Mouse (Mus musculus) liver, embryonic 11.5 days (tissue): Measurements from ENCODE around the gene Zbtb5. TPM values are rescaled to one million over a fixed set of nuclear protein-coding genes. Genes with fewer than 3 reads are reported as not detected.
"Not testable (repeated sequence)": the region's sequence is repeated elsewhere in the genome, so short reads cannot be mapped to it uniquely, and the experiment has no call there.

Experiments used
- ATAC-seq: fragments of 200-750 bp; cut with Nextera tagmentation; replicated peaks from 2 replicates; pipeline ENCODE4 v1.8.0; 2017; ENCODE audit warnings: moderate number of reproducible peaks, mild to moderate bottlenecking, moderate TSS enrichment, moderate library complexity; ENCODE audit not compliant: low FRiP score
- DNase-seq: peaks from one replicate; pipeline ENCODE4 v3.0.0-alpha.2; 2017; ENCODE audit warnings: low spot score
- H3K27ac ChIP-seq: fragments of 300-500 bp; sonication (generic); 2 replicates; pipeline ENCODE4 v1.5.1; 2014; ENCODE audit warnings: mild to moderate bottlenecking, low read depth, low read length, control low read depth
- H3K27me3 ChIP-seq: fragments of 300-500 bp; sonication (generic); replicated peaks from 2 replicates; pipeline ENCODE4 v1.6.1; 2014; ENCODE audit warnings: low read length, mixed read lengths; ENCODE audit not compliant: control insufficient read depth, insufficient read depth
- H3K36me3 ChIP-seq: fragments of 300-500 bp; sonication (generic); 2 replicates; pipeline ENCODE4 v1.6.1; 2014; ENCODE audit warnings: mild to moderate bottlenecking, low read length, moderate library complexity, mixed read lengths; ENCODE audit not compliant: control insufficient read depth, insufficient read depth
- H3K4me1 ChIP-seq: fragments of 300-500 bp; sonication (generic); replicated peaks from 2 replicates; pipeline ENCODE4 v1.6.1; 2014; ENCODE audit warnings: low read length, mixed read lengths; ENCODE audit not compliant: control insufficient read depth, insufficient read depth
- H3K4me2 ChIP-seq: fragments of 300-500 bp; sonication (generic); 2 replicates; pipeline ENCODE4 v1.6.1; 2014; ENCODE audit warnings: mild to moderate bottlenecking, control low read depth, moderate library complexity
- H3K4me3 ChIP-seq: fragments of 300-500 bp; sonication (generic); 2 replicates; pipeline ENCODE4 v1.5.1; 2014; ENCODE audit warnings: low read depth, low read length, control low read depth
- H3K9ac ChIP-seq: fragments of 300-500 bp; sonication (generic); 2 replicates; pipeline ENCODE4 v1.6.1; 2014; ENCODE audit warnings: low read depth, low read length, control low read depth
- H3K9me3 ChIP-seq: fragments of 300-500 bp; sonication (generic); 2 replicates; pipeline ENCODE4 v1.6.1; 2016; ENCODE audit warnings: low read length, inconsistent platforms, mixed read lengths; ENCODE audit not compliant: control insufficient read depth
- WGBS: fragments of 180-500 bp; shearing (Covaris S2); extraction: QIAGEN DNeasy Blood & Tissue Kit; methylation state at CpG from one replicate; pipeline ENCODE4 v1.1.7; 2014; 5-methylcytosine and 5-hydroxymethylcytosine counted together
- polyA plus RNA-seq: library from polyadenylated mRNA; unstranded; fragments of >200 nt; fragmentation: Nextera tagmentation; extraction: Ambion mirVana; gene quantifications from 2 replicates; pipeline ENCODE4 v1.2.1, GENCODE M21; 2014

Gene Zbtb5
- polyA plus RNA-seq, 1 experiment from 2014 or later, result 12.7 TPM

- DNase-seq (no peak), ATAC-seq (no peak)
- Histone ChIP-seq H3K4me2 (no peak overlapping the region), H3K27me3 (no peaks in the 10 kb centered on the region), H3K36me3 (peaks cover 3% of the 10 kb centered on the region), H3K4me3 (no peak overlapping the region), H3K27ac (no peak overlapping the region), H3K4me1 (peaks cover 20% of the 10 kb centered on the region), H3K9me3 (no peaks in the 10 kb centered on the region), H3K9ac (no peak overlapping the region)
- WGBS, result 76% methylated on average over 3 of the region's 3 CpGs
These were observed 14.1 kb downstream of the Zbtb5 start for GRCm38 (mm10) chr4:44998071-44998470.

GRCm38 (mm10) chr4:44994776-44995175 is 17.4 kb downstream of the Zbtb5 start:
- ATAC-seq, result no peak
- Histone ChIP-seq H3K4me2 (no peak overlapping the region), H3K9me3 (no peaks in the 10 kb centered on the region), H3K4me3 (no peak overlapping the region), H3K36me3 (peaks cover 17% of the 10 kb centered on the region), H3K4me1 (peaks cover 20% of the 10 kb centered on the region), H3K27ac (peak overlapping the region; percentile 70; the same call in 1 of the 2 replicates), H3K9ac (no peak overlapping the region), H3K27me3 (no peaks in the 10 kb centered on the region)
- WGBS, result 87% methylated on average over 18 of the region's 18 CpGs
- no peak for DNase-seq

GRCm38 (mm10) chr4:44993847-44994246 is 18.4 kb downstream of the Zbtb5 start:
- Histone ChIP-seq H3K27ac (peak overlapping the region; percentile 70), H3K4me3 (no peak overlapping the region)

GRCm38 (mm10) chr4:44993179-44993578 is 19.0 kb downstream of the Zbtb5 start:
- not testable (repeated sequence) for ATAC-seq, H3K27me3 ChIP-seq, H3K9ac ChIP-seq, H3K27ac ChIP-seq, H3K9me3 ChIP-seq, H3K4me2 ChIP-seq, DNase-seq, H3K4me3 ChIP-seq
- WGBS, result 90% methylated on average over 14 of the region's 14 CpGs
- Histone ChIP-seq H3K4me1 (peaks cover 20% of the 10 kb centered on the region), H3K36me3 (peaks cover 24% of the 10 kb centered on the region)

More at GRCm38 (mm10) chr4:44993847-44994246, 18.4 kb downstream of the Zbtb5 start:
- Histone ChIP-seq H3K36me3 (peaks cover 19% of the 10 kb centered on the region), H3K27me3 (no peaks in the 10 kb centered on the region), H3K4me1 (peaks cover 20% of the 10 kb centered on the region), H3K9me3 (no peaks in the 10 kb centered on the region), H3K4me2 (peak overlapping the region; percentile 46), H3K9ac (peak overlapping the region; percentile 38)
- WGBS, result 53% methylated on average over 9 of the region's 9 CpGs
- ATAC-seq (peak; percentile 98), DNase-seq (no peak)

GRCm38 (mm10) chr4:44992330-44992729 is 19.9 kb downstream of the Zbtb5 start:
- not testable (repeated sequence) for H3K27me3 ChIP-seq, DNase-seq, H3K4me3 ChIP-seq, H3K4me2 ChIP-seq, H3K9ac ChIP-seq, H3K27ac ChIP-seq, H3K9me3 ChIP-seq, ATAC-seq
- 90% methylated on average over 11 of the region's 11 CpGs for WGBS
- Histone ChIP-seq H3K36me3 (peaks cover 28% of the 10 kb centered on the region), H3K4me1 (peaks cover 14% of the 10 kb centered on the region)

- DNase-seq (no peak), ATAC-seq (no peak)
- H3K27me3 ChIP-seq, result no peaks in the 10 kb centered on the region
- no peak overlapping the region for H3K9ac ChIP-seq
- peaks cover 32% of the 10 kb centered on the region for H3K36me3 ChIP-seq
- H3K9me3 ChIP-seq, result no peaks in the 10 kb centered on the region
- peaks cover 9% of the 10 kb centered on the region for H3K4me1 ChIP-seq
- H3K27ac ChIP-seq, result no peak overlapping the region
- H3K4me2 ChIP-seq, result no peak overlapping the region
- no peak overlapping the region for H3K4me3 ChIP-seq
- 86% methylated on average over 5 of the region's 5 CpGs for WGBS
These were observed 21.7 kb downstream of the Zbtb5 start for GRCm38 (mm10) chr4:44990560-44990959.

- Histone ChIP-seq H3K27me3 (no peaks in the 10 kb centered on the region), H3K4me1 (peaks cover 26% of the 10 kb centered on the region), H3K9ac (peak overlapping the region; percentile 96), H3K36me3 (peaks cover 12% of the 10 kb centered on the region), H3K27ac (no peak overlapping the region), H3K4me2 (peak overlapping the region; percentile 88), H3K9me3 (no peaks in the 10 kb centered on the region), H3K4me3 (peak overlapping the region; percentile 90)
- DNase-seq (no peak), ATAC-seq (no peak)
- 72% methylated on average over 10 of the region's 10 CpGs for WGBS
These were observed 29.0 kb downstream of the Zbtb5 start for GRCm38 (mm10) chr4:44983131-44983740.

- Histone ChIP-seq H3K4me3 (peak overlapping the region; percentile 90), H3K36me3 (peaks cover 10% of the 10 kb centered on the region), H3K27ac (peak overlapping the region; percentile 91; the same call in 1 of the 2 replicates), H3K4me1 (peaks cover 26% of the 10 kb centered on the region), H3K4me2 (peak overlapping the region; percentile 88), H3K9ac (peak overlapping the region; percentile 96), H3K27me3 (no peaks in the 10 kb centered on the region), H3K9me3 (no peaks in the 10 kb centered on the region)
- ATAC-seq, result no peak
- DNase-seq, result no peak
- 57% methylated on average over 11 of the region's 11 CpGs for WGBS
These were observed 29.6 kb downstream of the Zbtb5 start for GRCm38 (mm10) chr4:44982440-44983130.

- H3K36me3 ChIP-seq, result peaks cover 8% of the 10 kb centered on the region; the same call in 1 of the 2 replicates
- 39% methylated on average over 5 of the region's 5 CpGs for WGBS
- peaks cover 26% of the 10 kb centered on the region for H3K4me1 ChIP-seq
- DNase-seq, result no peak
- no peaks in the 10 kb centered on the region for H3K27me3 ChIP-seq
- peak overlapping the region; percentile 88 for H3K4me2 ChIP-seq
- ATAC-seq, result no peak
- H3K9ac ChIP-seq, result peak overlapping the region; percentile 96
- no peaks in the 10 kb centered on the region for H3K9me3 ChIP-seq
- H3K4me3 ChIP-seq, result peak overlapping the region; percentile 90
- peak overlapping the region; percentile 91; the same call in 1 of the 2 replicates for H3K27ac ChIP-seq
These were observed 30.3 kb downstream of the Zbtb5 start for GRCm38 (mm10) chr4:44981974-44982287.
